Mouse (Mus musculus) frontal cortex, adult 2 months (tissue): ENCODE measurements at regions not wholly inside any gene's neighbourhood (a gene's known extent, or its start where the extent isn't known, plus 50 kb on each side); places are given as distances from the start of the nearest gene placed in this dataset.
"Not testable (repeated sequence)": the region's sequence is repeated elsewhere in the genome, so short reads cannot be mapped to it uniquely, and the experiment has no call there.

Source experiments
- DNase-seq, 2 experiments: peaks; one replicate each; pipeline ENCODE4 v3.0.0; 2022; ENCODE audit warnings: low spot score in 1 of 2; ENCODE audit errors: extremely low spot score in 1 of 2

DNA sequence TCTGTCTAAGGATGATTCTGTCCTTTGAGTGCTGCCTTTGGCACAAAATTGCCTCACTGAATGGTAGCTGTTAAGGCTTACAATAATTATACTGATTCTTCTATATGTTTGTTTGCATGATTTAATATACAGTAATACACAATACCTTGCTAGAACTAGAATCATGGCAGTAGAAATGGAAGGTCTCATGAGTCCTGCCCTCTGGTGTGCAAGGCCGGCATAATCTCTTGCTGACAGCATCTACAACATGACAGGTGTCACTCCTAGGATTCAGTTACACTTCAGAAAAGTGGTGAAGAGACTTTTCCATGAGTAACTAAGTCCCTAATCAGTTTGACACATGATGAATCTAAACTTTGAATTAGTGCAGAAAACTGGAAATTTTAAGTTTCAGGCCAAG lies 861.2 kb upstream of the Olfr1507 start:
- DNase-seq = not testable (repeated sequence)

DNA sequence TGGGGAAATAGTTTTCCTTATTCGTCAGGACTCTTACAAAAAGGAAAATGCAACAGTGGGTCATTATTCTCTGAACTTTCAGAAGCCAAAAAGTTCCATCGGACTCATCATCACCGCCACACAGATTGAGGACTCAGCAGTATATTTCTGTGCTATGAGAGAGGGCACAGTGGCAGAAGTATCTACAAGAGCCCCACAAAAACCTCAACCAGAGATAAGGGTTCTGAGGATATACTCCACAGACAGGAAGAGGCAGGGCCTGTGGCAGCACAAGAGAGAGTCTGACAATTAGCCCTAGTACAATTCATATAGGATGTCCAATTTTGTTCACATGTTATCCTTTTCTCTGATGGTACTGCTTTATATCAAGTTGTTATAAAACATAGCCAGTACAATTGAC lies 855.9 kb upstream of the Olfr1507 start:
- DNase-seq = not testable (repeated sequence)

DNA sequence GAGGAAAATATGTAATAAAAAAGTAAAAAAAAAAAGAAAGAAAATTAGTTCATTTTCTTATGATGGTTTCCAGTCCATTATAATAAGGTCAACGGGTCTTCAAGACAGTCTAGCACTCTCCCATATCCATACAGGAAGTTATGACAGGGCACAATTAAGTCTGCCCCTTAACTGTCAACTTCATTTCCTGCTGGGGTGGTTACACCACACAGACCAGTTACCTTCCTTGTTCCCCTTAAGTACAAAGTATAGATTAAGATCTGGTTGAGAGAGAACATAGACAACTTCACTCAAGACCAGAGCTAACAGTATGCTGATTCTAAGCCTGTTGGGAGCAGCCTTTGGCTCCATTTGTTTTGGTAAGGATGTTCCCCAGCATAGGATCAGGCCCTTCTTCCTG lies 855.2 kb upstream of the Olfr1507 start:
- not testable (repeated sequence) for DNase-seq

GRCm38 (mm10) chr14:53349111-53349510 lies 853.6 kb upstream of the Olfr1507 start:
- peak in 1 of 2 experiments; percentile 9 for DNase-seq

- not testable (repeated sequence) for DNase-seq
These were observed 850.0 kb upstream of the Olfr1507 start for GRCm38 (mm10) chr14:53345568-53345967.

- not testable (repeated sequence) for DNase-seq
These were observed 848.3 kb upstream of the Olfr1507 start for GRCm38 (mm10) chr14:53343849-53344248.

DNA sequence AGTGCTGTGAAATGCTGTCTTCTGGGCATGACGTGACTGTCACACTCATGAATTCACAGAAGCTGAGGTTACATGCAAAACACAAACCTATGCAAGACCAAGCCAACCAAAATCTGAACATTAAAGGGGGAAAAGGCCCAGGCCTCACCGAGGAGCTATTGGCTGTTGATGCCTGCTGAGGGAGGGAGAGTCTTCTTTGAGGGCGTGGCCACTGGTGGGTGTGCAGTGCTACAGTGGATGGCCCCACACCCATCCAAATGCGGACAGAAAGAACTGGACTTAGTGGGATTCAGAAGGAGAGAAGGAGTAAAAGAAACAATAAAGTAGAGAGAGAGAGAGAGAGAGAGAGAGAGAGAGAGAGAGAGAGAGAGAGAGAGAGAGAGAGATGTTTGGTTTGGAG lies 843.6 kb upstream of the Olfr1507 start:
- not testable (repeated sequence) for DNase-seq

GRCm38 (mm10) chr14:53337446-53337845 lies 841.9 kb upstream of the Olfr1507 start:
- DNase-seq = not testable (repeated sequence)

GRCm38 (mm10) chr14:53336705-53337104 lies 841.2 kb upstream of the Olfr1507 start:
- DNase-seq = not testable (repeated sequence)

DNA sequence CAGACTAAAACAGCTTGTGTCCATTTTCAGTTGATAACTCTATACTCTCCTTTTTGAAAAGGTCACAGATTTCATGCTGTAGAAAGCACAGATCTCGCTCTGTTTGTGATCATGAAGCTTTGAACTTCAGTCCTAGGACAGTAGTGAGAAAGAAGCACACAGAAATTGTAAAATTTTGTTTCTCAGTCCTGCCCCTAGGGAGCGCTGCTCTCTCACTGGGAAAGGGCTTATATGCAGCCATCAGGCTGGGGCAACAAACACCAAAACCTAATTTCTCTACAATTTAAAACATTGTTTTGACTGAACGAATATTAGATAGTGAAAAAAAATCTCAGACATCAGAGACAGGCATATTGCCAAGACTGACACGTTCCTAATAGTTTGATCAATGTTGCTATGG lies 838.9 kb upstream of the Olfr1507 start:
- DNase-seq = not testable (repeated sequence)

GRCm38 (mm10) chr14:53331153-53331552 lies 835.6 kb upstream of the Olfr1507 start:
- DNase-seq = not testable (repeated sequence)

DNA sequence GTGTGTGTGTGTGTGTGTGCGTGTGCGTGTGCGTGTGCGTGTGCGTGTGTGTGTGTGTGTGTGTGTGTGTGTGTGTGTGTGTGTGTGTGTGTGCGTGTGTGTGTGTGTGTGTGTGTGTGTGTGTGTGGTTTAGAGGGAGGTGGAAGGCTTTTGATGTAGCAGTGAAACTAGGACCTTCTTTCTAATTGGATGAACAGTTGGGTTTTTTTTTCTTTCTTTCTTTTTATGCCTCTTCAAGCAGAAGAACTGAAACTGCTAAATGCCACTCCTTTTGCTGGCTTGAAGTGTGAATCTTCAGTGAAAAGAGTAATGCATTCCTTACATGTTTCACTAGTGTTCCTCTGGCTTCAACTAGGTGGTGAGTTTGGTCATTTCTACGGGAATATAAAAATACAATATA lies 828.8 kb upstream of the Olfr1507 start:
- DNase-seq = not testable (repeated sequence)

DNA sequence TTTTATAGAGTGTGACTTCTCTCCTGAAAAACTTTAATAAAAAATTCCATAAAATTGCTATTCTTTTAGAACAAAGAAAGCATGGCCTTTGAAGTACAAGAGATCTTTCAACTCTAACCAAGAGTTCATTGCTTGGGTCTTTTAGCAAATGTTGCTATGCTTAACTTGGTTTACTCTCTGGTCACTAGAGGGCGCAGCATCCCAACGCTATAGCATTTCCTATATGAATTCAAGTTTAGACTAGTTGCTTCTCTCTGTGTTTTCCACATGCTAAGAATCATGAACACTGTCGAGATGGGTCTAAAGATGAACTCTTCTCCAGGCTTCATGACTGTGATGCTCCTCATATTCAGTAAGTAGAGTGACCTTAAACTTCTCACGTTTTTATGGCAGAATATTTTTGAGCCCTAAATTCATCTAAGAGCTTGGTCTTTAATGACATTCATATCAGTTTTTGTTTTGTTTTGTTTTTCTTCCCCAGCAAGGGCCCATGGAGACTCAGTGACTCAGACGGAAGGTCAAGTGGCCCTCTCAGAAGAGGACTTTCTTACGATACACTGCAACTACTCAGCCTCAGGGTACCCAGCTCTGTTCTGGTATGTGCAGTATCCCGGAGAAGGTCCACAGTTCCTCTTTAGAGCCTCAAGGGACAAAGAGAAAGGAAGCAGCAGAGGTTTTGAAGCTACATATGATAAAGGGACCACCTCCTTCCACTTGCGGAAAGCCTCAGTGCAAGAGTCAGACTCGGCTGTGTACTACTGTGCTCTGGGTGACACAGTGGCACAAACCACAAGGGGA lies 823.2 kb upstream of the Olfr1507 start:
- DNase-seq = not testable (repeated sequence)

GRCm38 (mm10) chr14:53312490-53312889 lies 816.9 kb upstream of the Olfr1507 start:
- DNase-seq = peak in 1 of 2 experiments; percentile 1

DNA sequence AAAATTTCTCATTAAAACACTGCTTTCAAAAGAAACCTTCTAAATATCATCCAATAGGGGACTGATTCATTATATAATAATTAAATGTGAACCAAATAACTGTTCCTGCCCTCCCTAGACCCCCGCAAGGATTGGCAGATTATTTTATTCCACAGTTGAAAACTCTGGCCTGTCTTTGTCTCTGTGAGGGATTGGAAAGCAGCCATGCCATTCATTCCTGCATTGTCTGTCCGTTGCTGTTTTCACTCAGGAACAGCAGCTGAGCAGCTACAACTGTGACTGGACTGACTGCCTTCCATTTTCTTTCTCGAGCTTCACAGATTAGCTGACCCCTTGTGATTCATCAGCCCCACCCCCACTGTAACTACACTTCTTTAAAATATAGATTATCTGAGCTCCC lies 807.6 kb upstream of the Olfr1507 start:
- not testable (repeated sequence) for DNase-seq

- not testable (repeated sequence) for DNase-seq
These were observed 806.9 kb upstream of the Olfr1507 start for GRCm38 (mm10) chr14:53302491-53302829.

- DNase-seq = not testable (repeated sequence)
These were observed 806.4 kb upstream of the Olfr1507 start for GRCm38 (mm10) chr14:53301722-53302490.

- not testable (repeated sequence) for DNase-seq
These were observed 805.6 kb upstream of the Olfr1507 start for GRCm38 (mm10) chr14:53301110-53301509.

DNA sequence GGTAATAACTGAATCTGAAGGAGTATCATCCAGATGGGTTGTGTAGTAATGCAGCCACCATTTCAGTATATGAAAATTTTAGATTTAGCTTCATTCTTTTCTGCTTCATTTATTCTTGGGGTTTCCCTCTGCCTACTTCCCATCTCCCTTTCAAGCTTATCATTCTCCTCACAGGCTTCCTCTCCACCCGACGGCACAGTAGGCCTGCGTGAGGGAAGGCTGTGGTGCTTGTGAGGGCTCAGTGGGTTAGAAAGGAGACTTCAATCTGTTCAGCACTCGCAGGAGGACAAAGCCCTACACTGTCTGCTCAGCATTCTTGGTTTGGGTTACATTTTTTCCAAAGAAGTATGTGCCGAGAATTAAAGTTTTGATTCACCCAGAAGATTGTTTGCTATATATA lies 804.2 kb upstream of the Olfr1507 start:
- not testable (repeated sequence) for DNase-seq

DNA sequence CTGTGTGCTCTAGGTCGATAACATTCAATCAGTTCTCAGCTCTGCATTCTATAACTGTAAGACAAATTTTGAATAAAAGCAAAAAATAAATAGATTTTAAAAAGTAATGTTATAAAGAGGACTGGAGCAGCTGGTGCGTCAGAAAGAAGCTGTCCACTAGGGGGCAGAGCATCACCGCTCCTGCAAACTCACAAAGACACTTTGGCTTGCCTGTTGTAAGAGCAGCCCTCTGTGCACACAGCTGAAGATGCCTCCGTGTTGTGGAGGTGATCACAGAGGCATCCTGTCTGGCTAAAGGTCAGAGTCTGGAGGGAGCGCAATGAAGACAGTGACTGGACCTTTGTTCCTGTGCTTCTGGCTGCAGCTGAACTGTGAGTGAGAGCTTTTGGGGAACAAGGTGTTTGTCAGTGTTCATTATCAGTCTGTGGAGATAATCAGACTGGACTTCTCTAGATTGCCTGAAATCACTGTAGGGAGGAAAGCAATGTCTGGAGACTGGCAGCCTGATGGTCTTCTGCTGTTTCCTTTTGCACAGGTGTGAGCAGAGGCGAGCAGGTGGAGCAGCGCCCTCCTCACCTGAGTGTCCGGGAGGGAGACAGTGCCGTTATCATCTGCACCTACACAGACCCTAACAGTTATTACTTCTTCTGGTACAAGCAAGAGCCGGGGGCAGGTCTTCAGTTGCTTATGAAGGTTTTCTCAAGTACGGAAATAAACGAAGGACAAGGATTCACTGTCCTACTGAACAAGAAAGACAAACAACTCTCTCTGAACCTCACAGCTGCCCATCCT lies 788.0 kb upstream of the Olfr1507 start:
- not testable (repeated sequence) for DNase-seq

GRCm38 (mm10) chr14:53273218-53273617 lies 777.7 kb upstream of the Olfr1507 start:
- DNase-seq = not testable (repeated sequence)
